Mouse (Mus musculus): ENCODE results near the gene Lcn9.
A peak's percentile ranks its signal among the peaks of the same experiment; 100 is the strongest.

Gene Lcn9

DNA sequence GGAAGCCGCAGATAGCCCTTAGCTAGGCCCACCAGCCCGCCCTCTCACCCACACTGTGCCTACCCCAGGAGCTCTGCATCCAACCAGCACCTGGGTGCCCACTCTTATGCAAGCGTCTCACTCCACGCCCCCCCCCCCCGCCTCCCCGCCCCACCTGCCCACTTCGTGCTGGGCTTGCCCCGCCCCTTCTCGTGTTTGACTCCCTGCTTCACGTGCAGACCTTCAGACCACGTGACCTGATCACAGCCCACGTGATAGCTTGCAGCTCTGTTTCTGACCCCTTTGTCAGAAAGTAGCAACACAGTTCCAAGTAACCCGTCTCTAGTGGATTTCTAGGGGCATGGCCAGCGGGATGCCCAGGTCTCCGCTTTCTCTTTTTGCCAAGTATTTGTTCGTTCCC, 24.3 kb downstream of the Lcn9 start, which contains the start of gene Sohlh1:
Gene Sohlh1, minus strand, starts transcription at position 23 of the 400 bp plus-strand sequence.
- no peak for DNase-seq (ENCODE audit: low read depth, low spot score)

DNA sequence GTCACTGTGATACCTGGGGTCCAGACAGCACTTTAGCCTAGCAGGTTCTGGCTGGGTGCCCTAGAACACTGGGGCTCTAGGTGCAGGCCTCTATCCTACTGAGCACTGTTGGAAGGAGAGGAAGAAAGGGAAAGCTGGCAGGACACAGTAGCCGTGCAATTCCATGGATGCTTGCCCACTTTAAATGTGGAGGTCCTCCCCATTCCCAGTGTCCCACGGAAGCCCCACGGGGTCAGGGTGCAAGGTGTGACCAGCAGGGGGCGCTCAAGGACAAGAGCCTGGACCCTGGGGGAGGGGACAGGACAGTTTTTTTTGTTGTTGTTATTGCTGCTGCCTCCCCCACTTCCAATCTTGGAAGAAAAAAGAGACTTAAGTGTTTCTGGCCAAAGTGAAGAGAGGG, 27.4 kb downstream of the Lcn9 start:
- DNase-seq (ENCODE audit: low read depth, low spot score), result peak; percentile 43

DNA sequence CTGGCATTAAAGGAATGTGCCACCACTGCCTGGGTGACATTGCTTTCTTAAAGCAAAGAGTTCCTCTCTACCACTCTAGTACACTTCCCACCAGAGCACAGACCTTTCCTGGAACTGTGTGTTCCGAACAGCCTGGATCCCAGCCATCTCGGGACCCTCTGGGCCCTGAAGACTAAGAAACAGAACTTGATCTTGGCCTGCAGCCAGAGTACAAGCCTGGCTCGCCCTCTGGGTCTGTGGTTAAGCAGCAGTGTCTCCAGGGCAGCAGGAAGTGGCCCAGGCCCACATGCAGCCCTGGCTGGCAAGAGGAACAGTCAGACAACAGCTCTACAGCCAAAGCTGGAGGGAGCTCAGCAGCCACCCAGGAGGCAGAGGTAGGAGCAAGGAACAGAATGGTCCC, 29.7 kb downstream of the Lcn9 start:
- DNase-seq (ENCODE audit: low read depth, low spot score), result no peak

DNA sequence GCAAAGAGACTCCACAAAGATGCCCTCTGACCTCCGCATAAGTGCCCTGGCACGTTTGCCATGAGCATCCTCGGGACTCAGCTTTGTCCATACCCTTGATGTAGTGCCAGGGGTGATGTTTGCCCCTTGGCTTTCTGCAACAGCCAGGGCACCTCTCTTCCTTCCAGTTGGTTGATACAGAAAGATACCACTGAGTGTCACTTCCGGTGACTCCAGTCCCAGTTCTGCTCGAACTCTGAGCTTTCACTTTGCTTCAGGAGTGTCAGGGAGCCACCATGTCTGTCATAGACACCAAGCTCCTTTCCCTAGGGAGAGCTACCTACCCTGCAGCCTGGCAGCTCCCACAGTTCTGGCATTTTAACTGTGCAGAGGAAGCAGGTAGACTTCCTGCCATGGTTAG, 31.0 kb downstream of the Lcn9 start:
- no peak for DNase-seq (ENCODE audit: low read depth, low spot score)

DNA sequence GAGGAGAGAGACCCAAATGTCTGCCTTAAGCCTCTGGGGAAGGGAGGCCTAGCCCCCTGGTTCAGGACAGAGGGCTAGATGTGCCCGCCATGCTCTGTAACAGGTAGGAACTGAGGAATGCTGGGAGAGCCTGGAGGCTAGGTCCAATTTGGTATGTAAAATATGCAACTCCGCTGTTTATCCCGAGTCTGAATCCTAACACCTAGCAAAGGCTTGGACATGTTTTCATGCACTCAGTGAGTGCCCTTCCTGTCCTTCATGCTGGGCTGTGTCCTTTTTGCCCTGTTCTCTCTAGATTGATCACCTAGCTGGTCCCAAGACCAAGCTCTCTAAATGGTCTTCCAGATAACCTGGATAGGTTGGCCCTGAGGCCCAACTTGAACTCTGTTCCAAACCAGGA, 36.9 kb downstream of the Lcn9 start:
- no peak for DNase-seq (ENCODE audit: low read depth, low spot score)

DNA sequence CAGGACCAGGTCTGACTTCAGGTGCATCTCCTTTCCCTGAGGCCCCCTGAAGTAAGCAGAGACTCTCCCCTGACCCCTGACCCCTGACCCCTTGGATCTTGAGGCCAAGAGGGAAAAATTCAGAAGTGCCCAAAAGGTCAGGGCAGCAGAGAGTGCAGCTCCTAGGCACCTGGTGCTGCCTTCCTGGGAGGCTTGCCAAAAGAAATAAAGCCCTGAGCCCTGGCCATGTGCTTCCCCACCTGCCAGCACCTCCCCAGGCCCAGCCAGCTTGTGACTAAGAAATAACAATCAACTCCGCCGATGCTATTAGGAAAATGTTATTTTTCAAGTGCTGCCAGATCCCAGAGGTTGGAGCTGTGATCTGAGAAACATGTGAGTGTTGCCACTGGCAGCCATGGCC, 39.1 kb downstream of the Lcn9 start:
- no peak for DNase-seq (ENCODE audit: low read depth, low spot score)

DNA sequence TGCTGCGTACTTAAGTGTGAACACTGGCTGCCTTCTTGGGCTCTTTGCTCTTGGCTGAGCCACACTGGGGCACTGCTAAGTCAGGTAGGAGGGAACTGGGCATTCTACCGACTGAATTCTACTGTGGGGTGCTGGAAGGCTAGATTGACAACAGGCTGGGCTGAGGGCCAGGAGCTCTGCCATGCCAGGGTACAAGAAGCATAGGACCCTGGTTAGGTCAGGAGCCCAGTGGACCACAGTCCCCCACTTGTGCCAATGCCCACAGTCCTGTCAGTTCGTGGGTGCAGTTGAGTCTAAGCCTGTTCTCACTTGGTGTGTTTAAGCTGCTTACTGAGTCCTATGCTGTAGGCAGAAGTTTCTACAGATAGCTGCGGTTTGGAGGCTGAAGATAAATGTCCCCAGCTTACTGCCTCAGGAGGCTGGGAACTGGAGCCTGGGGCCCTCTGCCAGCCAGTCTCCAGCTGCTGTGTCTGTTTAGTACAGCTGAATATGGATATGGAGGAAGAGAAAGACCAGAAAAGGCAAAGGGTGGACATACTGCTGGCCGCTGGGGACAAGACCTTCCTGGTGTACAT, 39.8 kb downstream of the Lcn9 start:
- no peak for DNase-seq (ENCODE audit: low read depth, low spot score)

DNA sequence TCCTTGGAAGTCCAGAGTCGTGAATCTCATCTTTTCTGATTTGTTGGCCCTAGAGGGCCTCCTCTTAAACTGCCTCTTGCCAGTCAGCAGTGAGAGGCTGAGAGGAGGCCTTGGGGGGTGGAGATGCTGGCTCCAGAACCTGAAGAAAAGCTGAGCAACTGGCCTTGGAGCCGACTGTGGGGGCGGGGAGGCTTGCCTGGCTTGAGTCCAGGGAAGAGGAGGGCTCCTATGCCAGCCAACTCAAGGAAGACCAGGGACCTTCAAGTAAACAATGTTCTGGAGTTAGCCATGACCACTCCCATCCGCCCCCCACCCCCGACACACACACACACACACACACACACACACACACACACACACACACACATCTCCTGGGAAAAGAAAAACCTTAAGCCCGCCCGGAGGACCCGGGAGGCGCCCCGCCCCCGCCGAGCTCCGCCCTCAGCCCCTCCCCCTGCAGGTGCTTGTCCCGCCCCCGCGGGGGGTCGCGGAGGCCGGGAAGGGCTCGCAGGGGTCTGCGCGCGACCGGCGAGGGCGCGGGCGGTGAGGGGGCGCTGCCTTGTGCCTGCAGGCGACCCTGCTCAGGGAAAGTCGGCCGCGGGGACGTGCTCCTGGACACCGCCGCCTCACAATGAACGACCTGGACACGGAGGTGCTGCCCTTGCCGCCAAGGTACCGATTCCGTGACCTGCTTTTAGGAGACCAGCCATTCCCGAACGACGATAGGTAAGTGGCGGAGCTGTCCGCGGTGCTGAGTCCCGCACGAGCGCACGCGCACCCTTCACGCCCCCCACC, 40.6 kb downstream of the Lcn9 start, which contains the start of gene Kcnt1:
Gene Kcnt1, plus strand, starts transcription at position 398 of the 795 bp plus-strand sequence.
- DNase-seq (ENCODE audit: low read depth, low spot score), result no peak

DNA sequence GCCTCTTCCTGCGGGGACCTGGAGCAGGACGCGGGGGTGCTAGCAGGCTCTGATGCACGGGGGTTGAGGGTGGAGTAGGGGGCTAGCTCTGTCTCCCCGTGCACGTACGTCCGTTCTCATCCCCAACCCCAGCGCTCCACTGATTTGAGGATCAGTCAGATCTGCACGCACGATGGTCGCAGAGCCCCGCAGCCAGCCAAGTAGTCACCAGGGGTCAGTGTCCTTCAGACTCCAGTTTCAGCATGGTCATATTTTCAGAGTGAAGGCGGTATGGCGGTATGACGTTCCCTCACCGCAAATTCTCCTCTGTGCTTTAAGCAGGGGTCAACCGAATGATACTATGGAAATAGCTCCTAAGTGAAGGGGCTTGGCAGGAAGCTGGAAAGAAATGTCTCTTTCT, 41.3 kb downstream of the Lcn9 start:
- no peak for DNase-seq (ENCODE audit: low read depth, low spot score)

DNA sequence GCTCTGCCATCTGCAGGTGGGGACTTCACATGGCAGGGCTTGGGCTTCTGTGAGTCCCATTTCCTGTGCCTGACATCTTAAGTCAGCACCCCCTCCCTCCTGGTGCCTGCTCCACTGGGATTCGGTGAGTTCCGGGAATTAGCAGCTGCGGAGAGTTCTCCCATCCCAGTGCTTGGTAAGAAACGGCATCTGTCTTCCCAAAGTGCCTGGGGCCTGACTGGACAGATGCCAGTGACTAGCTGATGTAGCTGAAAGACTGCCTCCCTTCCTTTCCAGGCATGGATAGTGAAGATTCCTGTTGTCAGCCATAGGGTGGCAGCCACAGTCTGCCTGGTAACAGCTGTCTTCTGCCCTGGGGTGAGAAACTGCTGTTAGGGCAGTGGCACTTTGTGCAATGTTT, 42.5 kb downstream of the Lcn9 start:
- DNase-seq (ENCODE audit: low read depth, low spot score), result no peak

DNA sequence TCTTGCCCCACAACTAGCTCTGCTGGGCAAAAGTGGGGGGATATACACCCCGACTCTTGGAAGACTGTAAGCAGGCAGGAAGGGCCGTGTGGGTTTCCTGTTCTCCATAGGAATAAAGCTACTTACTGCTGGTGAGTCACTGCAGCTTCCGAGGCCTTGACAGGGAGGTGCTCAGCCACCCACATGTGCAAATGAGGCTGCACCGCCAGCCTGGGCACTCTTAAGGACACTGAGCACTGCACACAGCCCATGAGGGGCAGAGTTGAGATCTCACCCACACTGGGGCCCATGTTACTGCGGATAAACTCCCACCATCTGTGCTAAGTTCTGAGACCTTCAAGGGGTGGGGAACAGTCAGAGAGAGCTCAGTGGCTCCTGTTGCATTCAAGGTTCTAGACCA, 43.7 kb downstream of the Lcn9 start:
- no peak for DNase-seq (ENCODE audit: low read depth, low spot score)

Data from A20 (cell line).